Mouse (Mus musculus) myocyte (in vitro differentiated cells): Measurements from ENCODE around the gene Nradd.

Experiments
- E2F4 ChIP-seq: IDR thresholded peaks from one replicate; pipeline ENCODE4 v1.6.1; 2011; ENCODE audit warnings: mild to moderate bottlenecking, control low read depth, moderate library complexity; ENCODE audit not compliant: insufficient read depth
- POLR2A ChIP-seq: IDR thresholded peaks from one replicate; pipeline ENCODE4 v1.6.1; 2011; ENCODE audit warnings: low read depth, mild to moderate bottlenecking, control low read depth, moderate library complexity; ENCODE audit not compliant: insufficient read length
- POLR2AphosphoS2 ChIP-seq: IDR thresholded peaks from one replicate; pipeline ENCODE4 v1.6.1; 2011; ENCODE audit warnings: low read depth, control low read depth; ENCODE audit not compliant: insufficient read length

GRCm38 (mm10) chr9:110644295-110644694, 20.0 kb upstream of the Nradd start:
- no peak for TF ChIP-seq POLR2A
- TF ChIP-seq POLR2AphosphoS2 = no peak
- TF ChIP-seq E2F4 = no peak
